Mouse (Mus musculus): ENCODE measurements around the gene Plpp6. TPM values are rescaled to one million over a fixed set of nuclear protein-coding genes. Genes with fewer than 3 reads are reported as not detected.

Plpp6 gene
- total and polyA plus RNA-seq, 3 experiments = 5.3 to 6.6 (median 5.6) TPM

DNA sequence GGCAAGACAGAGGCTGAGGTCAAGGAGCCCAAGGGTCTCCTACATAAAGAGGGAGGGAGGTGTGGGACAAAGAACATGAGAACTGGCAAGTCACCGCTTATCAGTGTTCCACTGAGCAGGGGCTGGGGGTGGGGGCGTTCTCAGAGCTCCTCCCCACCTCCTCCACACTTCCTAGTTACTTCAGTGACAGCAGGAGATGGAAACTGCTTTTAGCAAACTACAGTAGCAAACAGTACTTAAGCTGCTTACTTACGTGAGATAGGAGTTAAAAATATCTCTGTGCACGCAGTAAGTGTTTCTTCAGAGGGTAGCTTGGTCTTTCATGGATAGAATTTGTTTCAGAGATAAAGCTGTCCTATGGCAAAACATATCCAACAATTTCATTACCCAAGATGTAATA is 36.4 kb upstream of the Plpp6 start:
- no peak for DNase-seq (ENCODE audit: extremely low read depth)
- H3K27me3 ChIP-seq (replicated peaks) = no peaks in the 10 kb centered on the region
- H3K4me1 ChIP-seq (ENCODE audit: control insufficient read depth in 1 of 2, insufficient read depth in 2 of 2) = peaks cover 2 to 11% of the 10 kb centered on the region in 2 experiments; a peak in 2 of 4 replicates
- no peaks in the 10 kb centered on the region for H3K9me3 ChIP-seq (replicated peaks; ENCODE audit: low read length)
- H3K27ac ChIP-seq (ENCODE audit: insufficient read depth, low read depth) = no peak overlapping the region
- TF ChIP-seq CHD2 (IDR thresholded peaks at IDR 0.05; ENCODE audit: low read length) (no peak), TCF12 (IDR thresholded peaks at IDR 0.05; ENCODE audit: low read depth, low read length) (no peak), NELFE (IDR thresholded peaks at IDR 0.05; ENCODE audit: low read depth, low read length) (no peak), USF2 (conservative IDR thresholded peaks at IDR 0.05; ENCODE audit: low read depth, low read length) (no peak), CTCF (conservative IDR thresholded peaks at IDR 0.05 in 1 of 2, IDR thresholded peaks at IDR 0.05 in 1 of 2; ENCODE audit: low read depth in 2 of 2, low read length in 2 of 2) (no peak), MYC (IDR thresholded peaks at IDR 0.05; ENCODE audit: low read depth, low read length) (no peak), SMC3 (IDR thresholded peaks at IDR 0.05; ENCODE audit: low read depth, low read length) (no peak), POLR2A (IDR thresholded peaks at IDR 0.05; ENCODE audit: low read depth, low read length) (no peak), KAT2A (IDR thresholded peaks at IDR 0.05; ENCODE audit: insufficient replicate concordance, low read length) (no peak), RAD21 (IDR thresholded peaks at IDR 0.05; ENCODE audit: low read depth, low read length) (no peak), MAZ (IDR thresholded peaks at IDR 0.05; ENCODE audit: low read depth, low read length) (no peak), USF1 (IDR thresholded peaks at IDR 0.05; ENCODE audit: low read depth, low read length) (no peak), TBP (conservative IDR thresholded peaks at IDR 0.05; ENCODE audit: low read depth, low read length) (no peak), NRF1 (IDR thresholded peaks at IDR 0.05; ENCODE audit: low read depth, low read length) (no peak), RCOR1 (conservative IDR thresholded peaks at IDR 0.05; ENCODE audit: low read depth, low read length) (no peak), ZNF384 (IDR thresholded peaks at IDR 0.05; ENCODE audit: low read depth, low read length) (no peak), GABPA (IDR thresholded peaks at IDR 0.05; ENCODE audit: insufficient replicate concordance, low read depth, low read length) (no peak), ZC3H11A (IDR thresholded peaks at IDR 0.05; ENCODE audit: low read depth, low read length) (no peak), E2F4 (IDR thresholded peaks at IDR 0.05; ENCODE audit: insufficient replicate concordance, low read depth, low read length) (no peak), ELF1 (IDR thresholded peaks at IDR 0.05; ENCODE audit: low read depth, low read length) (no peak)
- dilution Hi-C loops (cut with MboI; ENCODE audit: extremely low pct_ligation_motif_present, extremely low pct_unique_long_range_greater_than_20kb, low sequenced_read_pairs) (no loop called here), in situ Hi-C loops (cut with MboI; ENCODE audit: low pct_ligation_motif_present, low pct_unique_long_range_greater_than_20kb, low sequenced_read_pairs) (no loop called here)
- H3K9ac ChIP-seq (ENCODE audit: insufficient read depth, low read depth) = no peak overlapping the region
- H3K36me3 ChIP-seq (replicated peaks in 1 of 2; ENCODE audit: control insufficient read depth in 1 of 2, insufficient read depth in 1 of 2, low read length in 1 of 2) = no peaks in the 10 kb centered on the region
- H3K4me3 ChIP-seq (replicated peaks in 1 of 3; ENCODE audit: low read depth in 2 of 3, low read length in 2 of 3, poor library complexity in 1 of 3) = no peak overlapping the region
- no peak overlapping the region for H3K4me2 ChIP-seq (ENCODE audit: insufficient read depth, low read depth, poor library complexity, severe bottlenecking)
- no peaks in the 10 kb centered on the region for H3K79me2 ChIP-seq (replicated peaks; ENCODE audit: control insufficient read depth, extremely low read depth, insufficient read depth, poor library complexity, severe bottlenecking)

DNA sequence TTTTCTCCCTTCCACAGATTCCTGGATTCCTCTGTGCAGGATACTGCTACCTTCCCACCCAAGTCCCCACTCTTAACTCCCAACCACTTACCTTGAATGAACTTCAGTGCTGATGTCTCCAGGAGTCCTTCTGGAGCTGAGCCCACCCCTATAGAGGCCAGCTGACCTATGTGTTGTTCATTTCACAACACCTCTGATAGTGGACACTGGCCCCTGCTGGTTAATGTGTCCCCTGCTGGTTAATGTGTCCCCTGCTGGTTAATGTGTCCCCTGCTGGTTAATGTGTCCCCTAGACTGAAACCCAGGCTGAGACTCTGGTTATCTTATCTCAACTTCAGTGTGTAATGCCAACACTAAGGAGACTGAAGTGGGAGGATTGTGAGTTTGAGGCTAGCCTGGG is 34.7 kb upstream of the Plpp6 start:
- in situ Hi-C loops (cut with MboI; ENCODE audit: low pct_ligation_motif_present, low pct_unique_long_range_greater_than_20kb, low sequenced_read_pairs) (no loop called here), dilution Hi-C loops (cut with MboI; ENCODE audit: extremely low pct_ligation_motif_present, extremely low pct_unique_long_range_greater_than_20kb, low sequenced_read_pairs) (no loop called here)
- H3K36me3 ChIP-seq (replicated peaks in 1 of 2; ENCODE audit: control insufficient read depth in 1 of 2, insufficient read depth in 1 of 2, low read length in 1 of 2) = no peaks in the 10 kb centered on the region
- no peaks in the 10 kb centered on the region for H3K27me3 ChIP-seq (replicated peaks)
- TF ChIP-seq E2F4 (IDR thresholded peaks at IDR 0.05; ENCODE audit: insufficient replicate concordance, low read depth, low read length) = no peak
- TF ChIP-seq BHLHE40 (IDR thresholded peaks at IDR 0.05; ENCODE audit: low read depth, low read length) = no peak
- no peak for TF ChIP-seq NELFE (IDR thresholded peaks at IDR 0.05; ENCODE audit: low read depth, low read length)
- no peak for TF ChIP-seq TCF12 (IDR thresholded peaks at IDR 0.05; ENCODE audit: low read depth, low read length)
- no peak for TF ChIP-seq POLR2AphosphoS2 (IDR thresholded peaks at IDR 0.05; ENCODE audit: low read depth, low read length)
- no peak for TF ChIP-seq ZMIZ1 (IDR thresholded peaks at IDR 0.05; ENCODE audit: low read depth, low read length)
- no peak for TF ChIP-seq POLR2A (IDR thresholded peaks at IDR 0.05; ENCODE audit: low read depth, low read length)
- TF ChIP-seq ZNF384 (IDR thresholded peaks at IDR 0.05; ENCODE audit: low read depth, low read length) = no peak
- TF ChIP-seq UBTF (IDR thresholded peaks at IDR 0.05; ENCODE audit: low read depth, low read length) = no peak
- TF ChIP-seq MYC (IDR thresholded peaks at IDR 0.05; ENCODE audit: low read depth, low read length) = no peak
- no peak for TF ChIP-seq KAT2A (IDR thresholded peaks at IDR 0.05; ENCODE audit: insufficient replicate concordance, low read length)
- no peak for TF ChIP-seq MAX (IDR thresholded peaks at IDR 0.05; ENCODE audit: low read length)
- TF ChIP-seq JUND (conservative IDR thresholded peaks at IDR 0.05; ENCODE audit: low read depth, low read length) = no peak
- TF ChIP-seq HCFC1 (IDR thresholded peaks at IDR 0.05; ENCODE audit: low read depth, low read length) = no peak
- TF ChIP-seq ZC3H11A (IDR thresholded peaks at IDR 0.05; ENCODE audit: low read depth, low read length) = no peak
- no peak for TF ChIP-seq RCOR1 (conservative IDR thresholded peaks at IDR 0.05; ENCODE audit: low read depth, low read length)
- no peak for TF ChIP-seq USF1 (IDR thresholded peaks at IDR 0.05; ENCODE audit: low read depth, low read length)
- no peak for TF ChIP-seq EP300 (IDR thresholded peaks at IDR 0.05; ENCODE audit: low read length)
- H3K9me3 ChIP-seq (replicated peaks; ENCODE audit: low read length) = no peaks in the 10 kb centered on the region
- H3K27ac ChIP-seq (ENCODE audit: insufficient read depth, low read depth) = no peak overlapping the region
- no peak for DNase-seq (ENCODE audit: extremely low read depth)
- H3K9ac ChIP-seq (ENCODE audit: insufficient read depth, low read depth) = no peak overlapping the region
- H3K79me2 ChIP-seq (replicated peaks; ENCODE audit: control insufficient read depth, extremely low read depth, insufficient read depth, poor library complexity, severe bottlenecking) = no peaks in the 10 kb centered on the region
- peaks cover 0 to 4% of the 10 kb centered on the region in 2 experiments; a peak in 1 of 4 replicates for H3K4me1 ChIP-seq (ENCODE audit: control insufficient read depth in 1 of 2, insufficient read depth in 2 of 2)
- no peak overlapping the region for H3K4me3 ChIP-seq (replicated peaks in 1 of 3; ENCODE audit: low read depth in 2 of 3, low read length in 2 of 3, poor library complexity in 1 of 3)
- H3K4me2 ChIP-seq (ENCODE audit: insufficient read depth, low read depth, poor library complexity, severe bottlenecking) = no peak overlapping the region
